Mouse (Mus musculus) erythroblast, embryonic 14.5 days (primary cell): ENCODE measurements at regions not wholly inside any gene's neighbourhood (a gene's known extent, or its start where the extent isn't known, plus 50 kb on each side); places are given as distances from the start of the nearest gene placed in this dataset.

ENCODE experiments used
- GATA1 ChIP-seq: IDR thresholded peaks from 2 replicates; pipeline ENCODE4 v1.6.1; 2012; ENCODE audit warnings: low read length, inconsistent platforms, mixed read lengths
- TAL1 ChIP-seq: IDR thresholded peaks from 3 replicates; pipeline ENCODE4 v1.6.1; 2012; ENCODE audit warnings: low read length, inconsistent platforms, mixed read lengths

DNA sequence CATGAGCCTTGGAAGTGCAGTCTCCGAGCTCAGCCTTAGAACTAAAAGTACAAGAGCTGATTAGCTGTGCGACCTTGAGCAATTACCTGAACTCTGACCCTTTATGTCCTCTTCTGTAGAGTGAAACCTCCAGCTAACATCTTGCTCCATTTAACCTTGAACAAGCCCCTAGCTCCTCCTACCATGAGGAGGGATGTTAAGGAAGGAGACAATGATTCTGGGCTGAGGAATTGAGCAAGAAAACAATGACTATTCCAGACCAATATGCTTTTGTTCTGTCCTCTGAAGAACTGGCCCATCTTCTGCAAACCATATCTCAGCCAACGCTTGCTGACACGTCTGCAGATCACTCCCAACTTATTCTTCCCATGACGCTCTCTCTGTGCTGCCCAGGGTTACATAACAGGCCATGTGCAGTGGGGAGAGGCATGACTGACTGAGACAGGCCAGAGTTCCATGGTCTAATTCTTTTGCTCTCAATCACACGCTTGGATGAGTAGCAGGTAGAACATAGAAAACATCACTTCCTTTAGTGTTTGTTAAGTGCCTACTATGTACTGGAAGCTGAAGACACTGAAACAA is 227.5 kb downstream of the Gm12728 start:
- no peak for TF ChIP-seq GATA1
- TF ChIP-seq TAL1 = no peak
